Mouse (Mus musculus): ENCODE results near the gene Nlgn1.

Nlgn1 gene

GRCm38 (mm10) chr3:26201410-26201809 is 130.8 kb downstream of the Nlgn1 start:
- no peak for DNase-seq (ENCODE audit: low read depth, low spot score)

- DNase-seq (ENCODE audit: low read depth, low spot score), result no peak
These were observed 137.3 kb downstream of the Nlgn1 start for GRCm38 (mm10) chr3:26194970-26195369.

GRCm38 (mm10) chr3:26181013-26181412 is 151.2 kb downstream of the Nlgn1 start:
- DNase-seq (ENCODE audit: low read depth, low spot score), result no peak

- DNase-seq (ENCODE audit: low read depth, low spot score), result no peak
These were observed 156.9 kb downstream of the Nlgn1 start for GRCm38 (mm10) chr3:26175371-26175770.

GRCm38 (mm10) chr3:26174257-26174656 is 158.0 kb downstream of the Nlgn1 start:
- DNase-seq (ENCODE audit: low read depth, low spot score), result no peak

GRCm38 (mm10) chr3:26173613-26174012 is 158.6 kb downstream of the Nlgn1 start:
- no peak for DNase-seq (ENCODE audit: low read depth, low spot score)

GRCm38 (mm10) chr3:26166711-26167110 is 165.5 kb downstream of the Nlgn1 start:
- no peak for DNase-seq (ENCODE audit: low read depth, low spot score)

- peak; percentile 30 for DNase-seq (ENCODE audit: low read depth, low spot score)
These were observed 178.5 kb downstream of the Nlgn1 start for GRCm38 (mm10) chr3:26153782-26154181.

- peak; percentile 17 for DNase-seq (ENCODE audit: low read depth, low spot score)
These were observed 179.1 kb downstream of the Nlgn1 start for GRCm38 (mm10) chr3:26153036-26153741.

GRCm38 (mm10) chr3:26152510-26153035 is 179.7 kb downstream of the Nlgn1 start:
- DNase-seq (ENCODE audit: low read depth, low spot score), result peak; percentile 7

- no peak for DNase-seq (ENCODE audit: low read depth, low spot score)
These were observed 180.8 kb downstream of the Nlgn1 start for GRCm38 (mm10) chr3:26151351-26152020.

- no peak for DNase-seq (ENCODE audit: low read depth, low spot score)
These were observed 186.1 kb downstream of the Nlgn1 start for GRCm38 (mm10) chr3:26146174-26146573.

GRCm38 (mm10) chr3:26145441-26145840 is 186.8 kb downstream of the Nlgn1 start:
- DNase-seq (ENCODE audit: low read depth, low spot score), result no peak

- DNase-seq (ENCODE audit: low read depth, low spot score), result no peak
These were observed 190.7 kb downstream of the Nlgn1 start for GRCm38 (mm10) chr3:26141590-26141989.

- no peak for DNase-seq (ENCODE audit: low read depth, low spot score)
These were observed 197.2 kb downstream of the Nlgn1 start for GRCm38 (mm10) chr3:26134839-26135651.

GRCm38 (mm10) chr3:26130919-26131318 is 201.3 kb downstream of the Nlgn1 start:
- DNase-seq (ENCODE audit: low read depth, low spot score), result no peak

GRCm38 (mm10) chr3:26129455-26129854 is 202.8 kb downstream of the Nlgn1 start:
- no peak for DNase-seq (ENCODE audit: low read depth, low spot score)

- no peak for DNase-seq (ENCODE audit: low read depth, low spot score)
These were observed 215.2 kb downstream of the Nlgn1 start for GRCm38 (mm10) chr3:26117071-26117470.

GRCm38 (mm10) chr3:26106361-26106760 is 225.9 kb downstream of the Nlgn1 start:
- DNase-seq (ENCODE audit: low read depth, low spot score), result no peak

- DNase-seq (ENCODE audit: low read depth, low spot score), result no peak
These were observed 226.7 kb downstream of the Nlgn1 start for GRCm38 (mm10) chr3:26105528-26105927.

- no peak for DNase-seq (ENCODE audit: low read depth, low spot score)
These were observed 230.0 kb downstream of the Nlgn1 start for GRCm38 (mm10) chr3:26102271-26102670.

GRCm38 (mm10) chr3:26095551-26095950 is 236.7 kb downstream of the Nlgn1 start:
- DNase-seq (ENCODE audit: low read depth, low spot score), result no peak

Data from embryo, embryonic 11.5 days (tissue).